Mouse (Mus musculus): ENCODE results near the gene Scfd2. TPM values are rescaled to one million over a fixed set of nuclear protein-coding genes. Genes with fewer than 3 reads are reported as not detected.

Gene Scfd2
- polyA plus RNA-seq, 1 experiment from 2014 or later = 25.8 TPM

DNA sequence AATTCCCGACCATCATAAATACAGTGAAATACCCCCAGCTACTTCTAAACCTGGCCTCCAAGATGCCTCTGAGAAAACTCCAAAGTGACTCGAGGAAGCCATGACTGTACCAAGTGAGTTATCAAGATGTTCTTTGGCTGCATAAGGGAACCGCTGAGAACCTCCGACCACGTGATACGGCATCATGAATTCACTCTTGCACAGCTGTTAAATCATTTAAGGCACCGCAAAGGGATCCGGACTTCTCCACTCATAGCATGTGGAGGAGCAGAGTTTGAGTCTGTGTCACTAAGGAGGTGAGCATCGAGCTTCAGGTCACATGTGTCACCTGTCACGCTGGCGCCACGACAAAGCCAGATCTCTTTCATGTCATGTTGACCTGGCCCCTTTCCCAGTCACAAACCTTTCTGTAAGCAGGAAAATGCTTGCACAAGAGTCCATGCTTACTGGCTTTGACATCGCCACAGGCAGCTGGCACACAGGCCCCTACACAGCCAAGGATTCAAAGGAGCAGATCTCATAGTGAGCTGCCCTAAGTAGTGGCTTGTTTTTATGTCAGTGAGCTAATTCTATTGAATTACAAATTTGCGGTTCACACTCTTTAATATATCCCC lies 287.0 kb downstream of the Scfd2 start:
- WGBS = 85% methylated on average over 14 of the region's 14 CpGs
- Histone ChIP-seq H3K4me3 (replicated peaks; ENCODE audit: low read length) (no peak overlapping the region), H3K4me1 (ENCODE audit: control insufficient read depth, insufficient read depth, low read length) (peaks cover 24% of the 10 kb centered on the region), H3K27ac (ENCODE audit: low read length) (no peak overlapping the region), H3K36me3 (ENCODE audit: control insufficient read depth, insufficient read depth, low read length) (no peaks in the 10 kb centered on the region), H3K4me2 (ENCODE audit: low read depth, low read length) (no peak overlapping the region), H3K9ac (ENCODE audit: low read length) (no peak overlapping the region), H3K27me3 (ENCODE audit: control insufficient read depth, insufficient read depth, low read length) (no peaks in the 10 kb centered on the region), H3K9me3 (replicated peaks; ENCODE audit: control insufficient read depth, low read length) (no peaks in the 10 kb centered on the region)
- no peak for ATAC-seq (ENCODE audit: insufficient read depth, low FRiP score)

GRCm38 (mm10) chr5:74242654-74243053 lies 288.9 kb downstream of the Scfd2 start:
- Histone ChIP-seq H3K27me3 (ENCODE audit: control insufficient read depth, insufficient read depth, low read length) (no peaks in the 10 kb centered on the region), H3K9me3 (replicated peaks; ENCODE audit: control insufficient read depth, low read length) (no peaks in the 10 kb centered on the region), H3K4me2 (ENCODE audit: low read depth, low read length) (no peak overlapping the region), H3K4me1 (ENCODE audit: control insufficient read depth, insufficient read depth, low read length) (peaks cover 22% of the 10 kb centered on the region), H3K4me3 (replicated peaks; ENCODE audit: low read length) (no peak overlapping the region), H3K36me3 (ENCODE audit: control insufficient read depth, insufficient read depth, low read length) (no peaks in the 10 kb centered on the region), H3K9ac (ENCODE audit: low read length) (no peak overlapping the region), H3K27ac (ENCODE audit: low read length) (peak overlapping the region; percentile 9; the same call in 1 of the 2 replicates)
- ATAC-seq (ENCODE audit: insufficient read depth, low FRiP score) = no peak
- 42% methylated on average over 3 of the region's 3 CpGs for WGBS

DNA sequence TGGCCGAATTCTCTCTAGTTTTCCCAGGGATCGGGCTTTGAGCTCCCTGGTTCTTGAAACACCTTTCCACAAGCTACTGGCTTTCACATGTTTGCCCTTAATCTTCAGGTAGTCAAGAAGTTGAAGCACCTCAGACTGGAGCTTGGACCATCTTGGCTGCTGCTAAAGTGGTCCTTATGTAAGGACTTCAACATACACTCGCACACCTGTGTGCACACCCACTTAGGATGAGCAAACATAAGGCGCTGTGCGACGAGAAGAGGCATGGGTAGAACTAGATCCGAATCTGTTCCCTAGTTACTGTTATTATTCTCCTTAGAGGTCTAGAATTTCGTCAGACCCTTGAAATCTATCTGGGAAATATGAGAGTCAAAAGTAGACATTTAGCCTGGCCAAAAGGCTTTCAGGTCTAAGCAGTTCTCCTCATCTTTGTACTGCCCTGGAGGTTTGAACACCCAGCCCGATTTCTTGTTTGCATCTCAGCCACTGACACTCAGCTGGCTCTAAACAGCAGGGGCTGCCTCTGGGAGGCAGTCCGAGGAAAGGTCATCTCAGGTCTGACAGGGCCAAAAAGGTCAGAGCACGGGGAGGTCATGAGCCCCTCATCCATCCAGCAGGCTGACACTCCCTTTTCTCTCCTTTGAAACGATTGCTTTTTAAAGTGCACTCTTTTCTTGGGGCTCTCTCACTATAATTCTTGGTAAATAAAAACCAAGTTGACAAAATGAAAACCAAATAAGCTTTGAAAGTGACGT lies 290.5 kb downstream of the Scfd2 start:
- Histone ChIP-seq H3K9me3 (replicated peaks; ENCODE audit: control insufficient read depth, low read length) (no peaks in the 10 kb centered on the region), H3K4me1 (ENCODE audit: control insufficient read depth, insufficient read depth, low read length) (peaks cover 22% of the 10 kb centered on the region), H3K27ac (ENCODE audit: low read length) (no peak overlapping the region), H3K4me3 (replicated peaks; ENCODE audit: low read length) (no peak overlapping the region), H3K36me3 (ENCODE audit: control insufficient read depth, insufficient read depth, low read length) (no peaks in the 10 kb centered on the region), H3K27me3 (ENCODE audit: control insufficient read depth, insufficient read depth, low read length) (no peaks in the 10 kb centered on the region), H3K9ac (ENCODE audit: low read length) (no peak overlapping the region), H3K4me2 (ENCODE audit: low read depth, low read length) (no peak overlapping the region)
- ATAC-seq (ENCODE audit: insufficient read depth, low FRiP score) = no peak
- 60% methylated on average over 13 of the region's 13 CpGs for WGBS

DNA sequence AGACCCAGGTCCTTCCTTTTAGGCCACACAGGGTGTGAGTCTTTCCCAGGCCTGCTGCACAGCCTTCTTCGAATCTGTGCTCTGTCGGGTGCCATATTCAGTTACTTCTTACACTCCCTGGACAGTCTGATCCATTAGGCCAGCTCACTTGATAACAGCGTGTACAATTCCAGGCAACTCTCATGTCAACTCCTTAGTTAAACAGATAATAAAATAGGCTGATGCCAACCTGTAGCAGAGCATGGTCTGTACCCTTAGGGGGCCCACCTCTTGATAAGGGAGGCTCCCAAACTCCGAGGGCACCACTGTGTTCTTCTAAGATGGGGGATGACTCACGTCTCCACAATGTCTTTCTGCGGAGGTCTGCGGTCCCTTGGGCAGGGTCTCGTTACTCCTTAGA lies 291.3 kb downstream of the Scfd2 start:
- Histone ChIP-seq H3K9me3 (replicated peaks; ENCODE audit: control insufficient read depth, low read length) (no peaks in the 10 kb centered on the region), H3K27ac (ENCODE audit: low read length) (no peak overlapping the region), H3K4me1 (ENCODE audit: control insufficient read depth, insufficient read depth, low read length) (peaks cover 22% of the 10 kb centered on the region), H3K4me2 (ENCODE audit: low read depth, low read length) (no peak overlapping the region), H3K27me3 (ENCODE audit: control insufficient read depth, insufficient read depth, low read length) (no peaks in the 10 kb centered on the region), H3K4me3 (replicated peaks; ENCODE audit: low read length) (no peak overlapping the region), H3K9ac (ENCODE audit: low read length) (no peak overlapping the region), H3K36me3 (ENCODE audit: control insufficient read depth, insufficient read depth, low read length) (no peaks in the 10 kb centered on the region)
- no peak for ATAC-seq (ENCODE audit: insufficient read depth, low FRiP score)
- WGBS = 57% methylated on average over 8 of the region's 8 CpGs

GRCm38 (mm10) chr5:74239369-74239768 lies 292.2 kb downstream of the Scfd2 start:
- no peaks in the 10 kb centered on the region for H3K36me3 ChIP-seq (ENCODE audit: control insufficient read depth, insufficient read depth, low read length)
- peaks cover 22% of the 10 kb centered on the region for H3K4me1 ChIP-seq (ENCODE audit: control insufficient read depth, insufficient read depth, low read length)
- H3K27me3 ChIP-seq (ENCODE audit: control insufficient read depth, insufficient read depth, low read length) = no peaks in the 10 kb centered on the region
- no peaks in the 10 kb centered on the region for H3K9me3 ChIP-seq (replicated peaks; ENCODE audit: control insufficient read depth, low read length)
- no peak overlapping the region for H3K9ac ChIP-seq (ENCODE audit: low read length)
- ATAC-seq (ENCODE audit: insufficient read depth, low FRiP score) = no peak
- 81% methylated on average over 1 of the region's 1 CpGs for WGBS
- H3K27ac ChIP-seq (ENCODE audit: low read length) = no peak overlapping the region
- no peak overlapping the region for H3K4me2 ChIP-seq (ENCODE audit: low read depth, low read length)
- H3K4me3 ChIP-seq (replicated peaks; ENCODE audit: low read length) = no peak overlapping the region

GRCm38 (mm10) chr5:74233808-74234207 lies 297.8 kb downstream of the Scfd2 start:
- no peak overlapping the region for H3K9ac ChIP-seq (ENCODE audit: low read length)
- no peak overlapping the region for H3K4me3 ChIP-seq (replicated peaks; ENCODE audit: low read length)
- no peaks in the 10 kb centered on the region for H3K36me3 ChIP-seq (ENCODE audit: control insufficient read depth, insufficient read depth, low read length)
- ATAC-seq (ENCODE audit: insufficient read depth, low FRiP score) = no peak
- H3K4me1 ChIP-seq (ENCODE audit: control insufficient read depth, insufficient read depth, low read length) = peaks cover 8% of the 10 kb centered on the region
- 82% methylated on average over 7 of the region's 7 CpGs for WGBS
- no peaks in the 10 kb centered on the region for H3K27me3 ChIP-seq (ENCODE audit: control insufficient read depth, insufficient read depth, low read length)
- no peak overlapping the region for H3K27ac ChIP-seq (ENCODE audit: low read length)
- no peaks in the 10 kb centered on the region for H3K9me3 ChIP-seq (replicated peaks; ENCODE audit: control insufficient read depth, low read length)
- H3K4me2 ChIP-seq (ENCODE audit: low read depth, low read length) = no peak overlapping the region

DNA sequence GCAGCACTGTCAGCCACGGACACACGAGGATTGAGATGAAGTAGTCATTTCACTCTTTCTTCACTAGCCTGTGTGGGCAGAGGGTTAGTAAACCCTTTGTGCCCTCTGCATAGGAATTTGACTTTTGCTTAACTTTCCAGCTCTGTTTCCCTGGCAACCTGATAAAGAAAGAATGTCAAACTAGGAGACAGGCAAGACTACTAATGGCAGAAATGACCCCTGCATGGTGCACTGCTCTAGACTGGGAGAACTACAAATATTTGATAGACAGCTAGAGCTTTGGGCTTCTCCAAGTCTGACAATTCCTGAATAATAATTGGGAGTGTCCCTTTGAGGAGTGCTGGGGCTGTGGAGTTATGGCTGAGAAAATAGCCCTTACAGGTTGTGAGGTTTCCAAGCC lies 301.0 kb downstream of the Scfd2 start:
- WGBS = 38% methylated on average over 2 of the region's 2 CpGs
- H3K27ac ChIP-seq (ENCODE audit: low read length) = no peak overlapping the region
- peaks cover 8% of the 10 kb centered on the region for H3K4me1 ChIP-seq (ENCODE audit: control insufficient read depth, insufficient read depth, low read length)
- H3K9me3 ChIP-seq (replicated peaks; ENCODE audit: control insufficient read depth, low read length) = no peaks in the 10 kb centered on the region
- no peak overlapping the region for H3K4me3 ChIP-seq (replicated peaks; ENCODE audit: low read length)
- H3K4me2 ChIP-seq (ENCODE audit: low read depth, low read length) = no peak overlapping the region
- no peak overlapping the region for H3K9ac ChIP-seq (ENCODE audit: low read length)
- H3K27me3 ChIP-seq (ENCODE audit: control insufficient read depth, insufficient read depth, low read length) = no peaks in the 10 kb centered on the region
- peak; percentile 64 for ATAC-seq (ENCODE audit: insufficient read depth, low FRiP score)
- no peaks in the 10 kb centered on the region for H3K36me3 ChIP-seq (ENCODE audit: control insufficient read depth, insufficient read depth, low read length)

DNA sequence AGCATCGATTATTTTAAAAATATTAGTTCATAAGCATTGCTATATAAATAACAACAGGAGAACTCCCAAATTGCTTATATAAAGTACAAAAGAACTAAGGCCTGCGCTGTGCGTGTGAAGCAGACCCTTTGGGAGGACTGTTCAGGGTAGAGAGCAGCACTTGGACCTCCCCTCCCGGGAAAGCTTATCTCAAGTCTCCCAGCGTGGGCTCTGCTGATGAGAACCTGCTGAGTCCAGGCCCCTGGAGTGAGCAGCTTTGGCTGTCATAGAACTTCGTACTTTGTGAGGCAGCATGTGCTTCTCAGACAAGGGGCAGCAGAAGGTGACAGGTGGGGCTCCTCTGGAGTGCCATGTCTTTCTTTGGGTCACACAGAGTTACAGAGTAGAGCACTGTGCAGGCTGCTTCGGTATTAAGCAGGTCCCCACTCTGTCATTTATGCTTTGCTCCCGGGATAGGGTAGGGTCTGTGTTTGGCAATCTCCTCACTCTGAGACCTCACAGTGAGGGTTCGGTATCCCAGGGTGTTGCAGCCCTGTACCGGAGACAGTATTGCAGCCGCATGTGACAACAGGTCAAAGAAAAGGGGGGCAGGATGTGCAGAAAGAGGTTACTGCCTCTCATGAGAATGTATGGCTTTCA lies 301.7 kb downstream of the Scfd2 start:
- no peak overlapping the region for H3K27ac ChIP-seq (ENCODE audit: low read length)
- H3K27me3 ChIP-seq (ENCODE audit: control insufficient read depth, insufficient read depth, low read length) = no peaks in the 10 kb centered on the region
- 51% methylated on average over 11 of the region's 11 CpGs for WGBS
- H3K9me3 ChIP-seq (replicated peaks; ENCODE audit: control insufficient read depth, low read length) = no peaks in the 10 kb centered on the region
- no peak overlapping the region for H3K4me3 ChIP-seq (replicated peaks; ENCODE audit: low read length)
- H3K9ac ChIP-seq (ENCODE audit: low read length) = peak overlapping the region; percentile 28; the same call in 1 of the 2 replicates
- no peaks in the 10 kb centered on the region for H3K36me3 ChIP-seq (ENCODE audit: control insufficient read depth, insufficient read depth, low read length)
- ATAC-seq (ENCODE audit: insufficient read depth, low FRiP score) = no peak
- H3K4me2 ChIP-seq (ENCODE audit: low read depth, low read length) = no peak overlapping the region
- H3K4me1 ChIP-seq (ENCODE audit: control insufficient read depth, insufficient read depth, low read length) = peaks cover 8% of the 10 kb centered on the region

DNA sequence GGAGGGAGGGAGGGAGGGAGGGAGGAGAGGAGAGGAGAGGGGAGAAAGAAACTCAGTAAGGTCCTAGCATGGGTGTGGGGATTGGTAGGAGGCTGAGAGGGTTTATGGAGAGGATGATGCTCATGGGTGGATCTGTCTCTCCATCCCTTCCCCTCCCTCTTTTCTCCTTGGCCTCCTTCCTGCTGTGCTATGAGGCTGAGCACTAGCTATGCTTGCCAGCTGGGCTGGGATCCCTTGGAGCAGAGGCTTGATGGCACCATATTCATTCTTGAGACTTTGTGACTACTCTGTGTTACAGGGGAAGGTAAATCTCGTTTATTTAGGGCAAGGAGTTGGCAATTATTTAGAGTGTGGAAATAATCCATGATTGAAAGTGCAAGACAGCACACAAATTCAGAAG lies 302.6 kb downstream of the Scfd2 start:
- Histone ChIP-seq H3K27me3 (ENCODE audit: control insufficient read depth, insufficient read depth, low read length) (no peaks in the 10 kb centered on the region), H3K4me2 (ENCODE audit: low read depth, low read length) (no peak overlapping the region), H3K9me3 (replicated peaks; ENCODE audit: control insufficient read depth, low read length) (no peaks in the 10 kb centered on the region), H3K4me3 (replicated peaks; ENCODE audit: low read length) (no peak overlapping the region), H3K9ac (ENCODE audit: low read length) (no peak overlapping the region), H3K36me3 (ENCODE audit: control insufficient read depth, insufficient read depth, low read length) (no peaks in the 10 kb centered on the region), H3K27ac (ENCODE audit: low read length) (no peak overlapping the region; the same call in 1 of the 2 replicates), H3K4me1 (ENCODE audit: control insufficient read depth, insufficient read depth, low read length) (peaks cover 8% of the 10 kb centered on the region)
- no peak for ATAC-seq (ENCODE audit: insufficient read depth, low FRiP score)
- 55% methylated on average over 1 of the region's 1 CpGs for WGBS
